Mouse (Mus musculus) ovary, adult 18-20 months (tissue): ENCODE data around the gene Tfb2m.

ENCODE experiments used
- DNase-seq: peaks from one replicate; pipeline ENCODE4 v3.0.0; 2022; ENCODE audit warnings: low spot score, mixed read lengths

The Tfb2m gene

DNA sequence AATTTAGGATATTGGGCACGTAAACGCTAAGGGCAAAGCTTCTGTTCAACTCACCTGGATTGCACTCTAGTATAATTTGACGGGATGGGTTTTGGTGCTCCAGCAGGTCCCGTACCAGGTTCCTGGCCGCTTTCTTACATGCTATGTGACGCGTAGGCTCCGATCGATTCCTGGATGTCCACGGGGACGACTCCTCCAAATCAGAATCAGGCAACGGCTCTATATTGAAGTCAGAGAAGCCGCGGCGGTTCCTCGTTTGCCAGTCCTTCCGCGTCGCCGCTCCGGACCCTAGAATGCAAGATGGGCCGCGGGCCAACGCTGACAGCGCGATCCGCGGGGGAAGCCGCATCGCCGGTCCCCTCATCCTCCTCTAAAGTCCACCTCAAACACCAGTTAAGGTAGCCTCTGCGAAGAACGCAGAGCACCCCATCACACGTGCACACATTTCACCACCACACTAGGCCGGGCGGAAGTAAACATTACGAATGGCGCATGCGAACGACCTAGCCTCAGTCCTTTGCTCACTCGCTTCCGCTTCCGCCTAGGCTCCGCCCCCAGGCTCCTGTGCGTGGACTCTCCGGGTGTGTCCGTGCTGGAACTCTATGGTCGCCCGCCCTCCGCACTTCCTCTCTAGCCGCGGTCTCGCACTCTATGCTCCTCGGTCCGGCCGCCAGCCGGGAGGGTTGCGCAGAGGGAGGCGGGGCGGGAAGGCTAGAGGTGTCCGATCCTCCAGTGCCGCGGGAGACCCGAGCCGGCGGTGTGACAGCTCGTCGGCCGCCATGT lies at the start of gene Tfb2m, which contains the start of gene Cnst:
Gene Tfb2m (minus strand): TSS at position 500 of the 783 bp plus-strand sequence.
Gene Cnst (plus strand): TSS at position 603 of the 783 bp plus-strand sequence.
- peak; percentile 98 for DNase-seq

DNA sequence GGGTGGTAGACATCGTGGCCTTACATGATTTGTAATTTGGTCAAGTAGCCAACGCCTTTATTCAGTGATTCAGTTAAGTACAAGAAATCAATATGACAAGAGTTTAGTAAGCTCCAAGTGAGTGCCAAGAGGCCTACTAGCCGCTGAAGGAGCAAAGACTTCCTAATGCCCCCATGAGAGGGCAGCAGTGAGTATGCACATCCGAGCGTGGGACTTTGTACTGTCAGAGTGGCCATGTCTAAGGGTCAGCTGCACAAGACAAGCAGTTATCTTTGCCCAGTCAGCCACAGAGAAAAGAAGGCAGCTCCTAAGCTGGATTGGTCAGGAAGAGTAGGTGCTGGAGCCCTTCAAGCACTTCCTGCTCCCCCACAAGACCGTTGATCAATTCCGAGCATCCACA lies 46.9 kb upstream of the Tfb2m start:
- no peak for DNase-seq

DNA sequence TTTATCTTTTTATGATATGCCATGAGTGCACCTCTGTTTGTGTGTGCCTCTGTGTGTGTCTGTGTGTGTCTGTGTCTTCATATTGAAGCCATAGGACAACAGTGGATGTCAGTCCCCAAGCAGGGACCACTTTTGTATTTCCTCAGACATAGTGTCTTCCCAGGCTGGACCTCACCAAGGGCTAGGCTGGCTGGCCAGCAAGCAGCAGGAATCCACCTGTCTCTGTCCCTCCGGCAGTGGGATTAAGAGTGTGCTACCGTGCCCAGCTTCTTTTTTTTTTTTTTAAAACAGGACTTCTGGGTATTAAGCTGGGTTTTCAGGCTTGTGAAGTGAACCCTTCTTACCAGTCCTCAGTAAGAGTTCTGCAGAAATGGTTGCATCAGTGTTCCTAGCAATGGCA lies 46.1 kb upstream of the Tfb2m start:
- no peak for DNase-seq

DNA sequence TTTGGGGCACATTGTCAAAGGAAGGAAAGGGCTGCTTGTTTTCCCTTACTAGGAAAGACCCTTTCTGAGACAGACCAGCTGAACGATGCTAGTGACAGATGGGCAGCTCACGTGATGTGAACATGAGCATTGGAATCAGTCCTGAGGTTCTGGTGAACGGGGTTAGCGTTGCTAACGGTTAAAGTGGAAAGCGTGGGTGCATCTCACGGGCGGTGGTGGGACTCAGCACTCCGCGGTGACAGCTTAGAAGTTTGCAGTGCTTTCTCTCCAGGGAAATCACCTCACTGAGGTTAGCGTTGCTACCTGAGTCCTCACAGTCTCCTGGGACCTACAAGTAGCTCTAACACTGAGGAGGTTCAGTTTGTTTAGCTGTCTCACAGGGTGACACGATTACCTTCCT lies 45.6 kb upstream of the Tfb2m start:
- DNase-seq = no peak

DNA sequence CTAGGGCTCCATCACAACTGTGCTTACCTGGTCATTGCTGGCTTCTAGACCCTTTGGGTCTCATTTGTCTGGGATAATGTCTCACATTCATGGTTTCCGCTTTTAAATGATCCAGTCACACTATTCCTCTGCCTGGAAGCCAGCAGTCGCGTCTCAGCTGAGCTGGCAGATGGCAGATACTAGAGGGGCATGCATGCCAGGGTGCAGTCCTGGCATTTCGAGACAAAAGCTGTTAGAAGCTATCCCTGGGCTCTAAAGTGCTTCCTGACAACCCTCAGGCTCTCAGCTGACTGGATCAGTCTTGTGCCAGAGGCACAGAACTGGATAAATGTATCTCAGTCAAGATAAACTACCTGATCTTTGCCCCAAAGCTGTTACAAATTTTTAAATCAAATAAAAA lies 42.2 kb upstream of the Tfb2m start:
- DNase-seq = no peak

DNA sequence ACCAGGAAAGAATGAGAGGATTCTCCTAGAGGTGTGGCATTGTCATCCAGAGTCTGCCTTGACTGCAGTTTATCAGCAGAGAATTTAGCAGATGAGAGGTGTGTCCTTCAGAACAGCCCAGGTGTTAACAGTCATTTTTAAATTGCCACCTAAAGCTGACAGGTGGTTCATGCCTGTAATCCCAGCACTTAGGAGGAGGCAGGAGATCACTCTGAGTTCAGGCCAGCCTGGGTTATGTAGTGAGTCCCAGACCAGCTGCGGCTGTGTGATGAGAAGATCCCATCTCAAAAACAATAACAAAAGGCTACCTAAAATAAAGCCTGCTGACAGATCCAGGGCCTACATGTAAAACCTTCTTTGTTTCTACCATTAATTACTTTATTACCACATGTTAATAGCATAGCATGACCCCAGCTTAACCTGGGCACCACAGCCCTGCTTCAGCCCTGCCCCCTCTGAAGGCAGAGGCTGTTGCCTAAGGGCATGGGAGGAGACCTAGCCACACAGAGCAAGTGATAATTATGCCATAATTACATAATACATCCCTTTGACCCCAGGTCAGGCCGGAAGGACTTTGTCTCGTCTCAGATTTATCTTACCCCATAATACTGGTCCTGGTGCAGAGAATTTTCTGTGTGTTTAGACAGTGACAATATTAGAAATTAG lies 40.5 kb upstream of the Tfb2m start:
- DNase-seq = no peak

DNA sequence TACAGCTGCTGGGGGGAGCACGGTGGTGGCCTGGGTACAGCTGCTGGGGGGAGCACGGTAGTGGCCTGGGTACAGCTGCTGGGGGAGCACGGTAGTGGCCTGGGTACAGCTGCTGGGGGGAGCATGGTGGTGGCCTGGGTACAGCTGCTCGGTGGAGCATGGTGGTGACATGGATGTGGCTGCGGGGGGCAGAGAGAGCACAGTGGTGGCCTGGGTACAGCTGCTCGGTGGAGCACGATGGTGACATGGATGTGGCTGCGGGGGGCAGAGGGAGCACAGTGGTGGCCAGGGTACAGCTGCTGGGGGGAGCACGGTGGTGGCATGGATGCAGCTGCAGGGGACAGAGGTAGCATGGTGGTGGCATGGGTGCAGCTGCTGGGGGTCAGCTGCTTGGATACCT lies 39.6 kb upstream of the Tfb2m start:
- no peak for DNase-seq

DNA sequence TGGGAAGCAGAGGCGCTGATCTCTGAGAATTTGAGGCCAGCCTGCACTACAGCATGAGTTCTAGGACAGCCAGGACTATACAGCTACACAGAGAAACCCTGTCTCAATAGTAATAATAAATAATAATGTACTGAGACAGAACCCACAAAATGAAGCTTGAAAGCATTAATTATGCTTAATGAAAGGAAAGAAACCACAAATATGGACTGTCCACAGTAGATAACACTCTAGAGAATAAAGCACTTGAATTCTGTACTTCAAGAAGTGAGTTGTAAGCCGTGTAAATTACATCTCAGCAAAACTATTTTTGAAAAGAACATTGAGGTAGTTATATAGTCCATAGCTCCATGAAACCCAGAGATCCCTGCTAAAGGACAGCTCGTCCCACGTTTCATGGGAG lies 38.2 kb upstream of the Tfb2m start:
- DNase-seq = no peak

DNA sequence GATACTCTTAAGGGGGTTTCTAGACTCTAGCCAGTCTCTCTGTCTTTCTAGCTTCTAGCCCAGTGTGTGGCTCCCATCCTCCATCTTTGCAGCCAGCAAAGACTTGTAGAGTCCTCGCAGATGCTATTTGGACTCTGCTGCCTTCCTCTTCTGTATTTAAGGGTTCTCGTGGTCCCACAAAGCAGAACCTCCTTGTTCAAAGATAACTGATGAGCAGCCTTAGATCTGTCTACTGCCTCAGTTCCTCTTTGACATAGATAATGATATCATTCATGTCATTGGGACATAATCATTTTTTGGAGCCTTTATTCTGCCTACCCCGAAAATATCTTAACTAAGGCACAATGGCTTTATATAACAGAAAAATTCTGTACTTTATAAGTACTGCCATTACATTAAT lies 37.0 kb upstream of the Tfb2m start:
- no peak for DNase-seq

DNA sequence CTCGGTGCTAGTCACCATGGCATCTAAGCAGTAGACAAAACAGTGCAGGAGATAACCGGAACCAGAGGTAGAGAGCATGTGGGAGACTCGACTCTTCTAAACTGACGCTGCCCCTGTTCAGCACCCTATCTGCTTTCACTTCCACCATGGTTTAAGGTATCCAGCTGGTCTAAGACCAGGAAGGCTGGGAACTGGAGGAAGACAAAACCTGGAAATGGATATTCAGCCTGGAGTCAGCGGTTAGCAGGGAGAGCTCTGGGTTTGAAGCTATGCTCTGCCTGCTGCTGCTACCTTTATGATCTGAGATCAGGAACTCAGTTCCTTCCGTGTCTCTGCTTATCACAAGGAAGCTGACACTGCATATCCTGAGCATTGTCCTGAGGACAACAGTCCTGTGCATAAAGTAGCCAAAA lies 36.0 kb upstream of the Tfb2m start:
- DNase-seq = no peak

DNA sequence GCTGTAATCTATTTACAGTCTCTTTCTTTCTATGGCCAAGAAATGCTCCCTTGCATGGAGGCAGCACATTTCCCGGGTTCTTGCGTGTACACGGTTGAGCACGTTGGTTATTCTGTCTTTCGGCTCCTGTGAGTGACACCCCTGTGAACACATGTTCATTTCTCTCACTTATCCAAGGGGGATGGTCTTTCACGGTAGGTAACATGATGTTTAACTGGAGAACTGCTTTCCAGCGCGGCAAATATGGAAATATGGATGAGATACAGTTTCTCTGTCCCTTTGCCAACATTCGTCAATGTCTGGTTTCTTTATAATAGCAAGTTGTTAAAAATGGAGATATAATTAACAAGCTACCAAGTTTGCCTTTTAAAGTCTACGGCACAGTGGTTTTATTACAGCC lies 35.4 kb upstream of the Tfb2m start:
- no peak for DNase-seq

DNA sequence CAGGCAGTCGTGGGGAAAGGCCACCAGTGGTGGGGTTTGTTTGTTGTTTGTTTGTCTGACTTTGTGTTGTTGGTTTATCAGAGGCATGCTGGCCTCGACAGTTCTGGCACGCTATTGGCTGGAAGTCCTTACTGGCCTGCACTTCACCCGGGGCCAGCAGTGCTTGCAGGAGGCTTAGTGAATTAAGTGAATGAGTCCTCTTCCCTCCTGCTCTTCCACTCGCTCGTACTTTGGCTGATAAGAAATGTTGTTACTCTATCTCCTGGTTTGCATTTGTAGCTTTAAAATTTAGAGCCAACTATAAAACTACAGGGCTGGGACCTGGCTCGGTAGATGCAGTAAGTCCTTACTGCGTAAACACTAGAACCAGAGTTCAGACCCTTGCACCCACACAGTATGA lies 34.1 kb upstream of the Tfb2m start:
- no peak for DNase-seq

DNA sequence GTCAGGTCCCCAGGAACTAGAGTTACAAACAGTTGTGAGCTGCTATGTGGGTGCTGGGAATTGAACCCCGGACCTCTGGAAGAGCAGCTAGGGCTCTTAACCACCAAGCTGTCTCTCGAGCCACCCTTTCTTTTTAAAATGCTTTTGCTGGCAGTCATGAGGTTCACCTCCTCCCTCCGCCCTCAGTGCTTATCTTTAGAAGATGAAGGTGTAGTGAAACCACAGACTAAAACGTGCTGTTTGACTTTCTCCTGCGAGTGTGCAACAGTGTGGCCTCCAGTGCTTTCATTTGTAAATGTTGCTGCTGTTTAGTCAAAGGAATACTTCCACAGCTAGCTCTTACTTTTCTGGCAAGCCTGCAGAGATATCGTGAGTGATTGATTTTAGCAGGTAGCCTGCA lies 32.6 kb upstream of the Tfb2m start:
- no peak for DNase-seq

DNA sequence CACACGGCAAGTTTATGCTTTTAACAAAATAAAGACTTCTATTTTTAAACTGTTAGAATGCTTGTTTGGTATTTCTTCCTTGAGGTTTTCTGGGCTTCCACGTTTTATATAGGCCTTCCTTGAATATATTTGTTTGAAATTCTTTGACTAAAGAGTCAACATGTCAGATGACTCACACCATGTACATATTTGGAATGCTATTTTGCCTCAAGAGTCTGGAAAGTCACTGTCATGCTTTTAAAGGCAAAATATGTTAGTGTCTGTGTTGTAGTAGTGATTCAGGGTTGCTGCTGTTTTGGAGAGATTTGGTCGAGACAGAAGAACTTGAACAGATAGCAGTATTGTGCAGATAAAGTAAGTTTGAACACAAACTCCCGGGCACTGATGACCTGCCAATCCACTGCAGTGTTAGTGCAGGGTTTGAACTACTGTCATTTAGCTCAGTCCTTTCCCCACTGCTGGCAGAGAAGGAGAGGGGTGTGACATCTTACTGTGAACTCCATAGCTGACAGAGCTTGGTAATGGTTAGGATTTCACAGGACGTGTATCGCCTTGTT lies 27.7 kb upstream of the Tfb2m start:
- no peak for DNase-seq

DNA sequence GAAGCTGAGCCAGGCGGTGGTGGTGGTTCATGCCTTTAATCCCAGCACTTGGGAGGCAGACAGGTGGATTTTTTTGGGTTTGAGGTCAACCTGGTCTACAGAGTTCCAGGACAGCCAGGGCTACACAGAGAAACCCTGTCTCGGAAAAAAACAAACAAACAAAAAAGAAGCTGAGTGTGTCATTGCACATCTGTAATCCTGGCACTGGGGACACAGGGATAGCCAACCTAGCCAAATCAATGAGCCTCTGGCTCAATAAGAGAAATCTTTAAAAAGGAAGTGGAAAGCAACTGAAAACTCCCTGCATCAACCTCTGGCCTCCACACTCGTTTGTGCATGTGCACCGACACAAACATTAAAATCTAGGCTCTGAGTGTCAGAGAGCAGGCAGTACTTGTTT lies 25.6 kb upstream of the Tfb2m start:
- DNase-seq = no peak

DNA sequence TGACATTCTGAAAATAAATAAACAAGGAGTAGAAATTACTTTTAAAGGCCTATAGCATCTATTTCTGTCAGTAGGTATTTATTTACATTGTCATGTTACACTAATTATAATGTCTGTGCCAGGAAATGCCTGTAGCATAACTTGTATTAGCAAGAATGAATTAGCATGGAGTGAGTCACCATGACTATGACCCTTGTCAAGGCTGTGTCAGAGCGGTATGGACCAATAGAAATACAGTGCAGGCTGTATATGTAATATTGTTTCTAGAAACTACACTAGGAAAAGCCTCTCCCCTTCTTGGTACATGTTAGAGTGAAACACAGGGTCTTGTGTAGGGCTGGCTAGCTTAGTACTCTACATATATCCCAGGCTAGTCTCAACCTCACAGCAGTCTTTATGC lies 24.4 kb upstream of the Tfb2m start:
- DNase-seq = no peak

DNA sequence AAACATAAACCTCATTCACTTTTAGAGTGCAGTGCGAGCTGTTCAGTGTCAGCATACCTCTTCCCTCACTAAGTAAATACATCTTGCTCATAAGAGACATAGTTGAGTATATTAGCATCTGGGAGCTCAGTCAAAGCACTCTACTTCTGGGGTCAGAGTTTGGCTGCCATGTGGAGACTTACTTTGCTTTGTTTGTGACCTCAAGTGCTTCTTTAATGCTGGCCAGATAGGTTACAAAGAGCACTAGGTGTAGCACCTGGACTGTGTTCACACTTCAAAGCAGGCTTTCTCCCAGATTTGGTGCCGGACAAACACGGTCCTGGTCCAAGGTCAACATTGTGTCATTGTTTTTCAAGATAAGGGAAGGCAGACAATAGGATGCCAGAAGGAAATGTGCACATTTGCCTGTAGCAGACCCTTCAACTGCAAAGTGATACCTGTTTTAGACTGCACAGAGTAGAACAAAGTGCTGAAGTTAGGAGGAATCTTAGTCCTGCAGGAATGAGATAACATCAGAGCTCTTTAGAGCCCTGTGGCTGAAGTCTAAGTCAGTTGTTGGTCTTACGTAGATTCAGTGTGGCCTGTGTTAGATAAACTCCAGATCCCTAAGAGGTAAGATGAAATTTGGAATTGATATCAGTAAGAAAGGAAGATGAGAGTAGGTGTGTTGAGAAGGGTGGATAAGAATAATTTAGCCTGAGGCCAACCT lies 22.8 kb upstream of the Tfb2m start:
- DNase-seq = no peak

DNA sequence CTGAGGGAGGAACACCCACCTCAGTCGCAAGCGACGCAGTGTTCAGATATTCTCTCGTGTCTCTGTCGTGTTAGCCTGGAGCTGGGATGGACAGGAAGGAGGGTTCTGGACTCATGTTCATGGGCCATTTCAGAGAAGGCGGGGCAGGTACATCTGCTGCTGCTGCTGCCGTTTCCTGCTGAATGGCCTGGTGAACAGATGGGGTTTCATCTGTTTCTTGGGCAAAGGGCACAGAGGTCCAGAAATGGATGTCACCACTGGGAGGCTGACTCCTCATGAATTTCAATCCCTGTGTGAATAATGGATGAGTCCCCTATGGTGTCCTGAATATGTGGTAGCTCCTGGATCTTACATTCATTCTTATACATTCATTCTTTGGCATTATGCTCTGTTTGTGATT lies 21.5 kb upstream of the Tfb2m start:
- no peak for DNase-seq

DNA sequence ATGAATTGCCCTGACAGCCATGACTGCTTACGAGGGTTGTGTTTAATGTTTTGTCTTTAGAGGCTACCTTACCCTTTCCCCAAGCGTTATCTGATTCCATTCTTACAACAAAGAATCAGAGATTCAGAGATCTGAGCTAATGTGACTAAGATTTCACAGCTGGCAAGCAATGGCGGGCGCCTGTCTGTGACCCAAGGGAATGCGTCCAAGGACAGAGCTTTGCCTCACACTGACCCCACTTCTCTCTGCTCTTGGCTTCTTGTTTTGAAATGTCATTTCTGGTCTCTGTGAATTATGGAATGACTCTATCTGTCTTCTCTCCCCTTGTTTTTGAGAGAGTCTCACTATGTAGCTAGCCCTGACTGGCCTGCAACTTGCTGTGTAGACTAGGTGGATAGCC lies 17.9 kb upstream of the Tfb2m start:
- no peak for DNase-seq

DNA sequence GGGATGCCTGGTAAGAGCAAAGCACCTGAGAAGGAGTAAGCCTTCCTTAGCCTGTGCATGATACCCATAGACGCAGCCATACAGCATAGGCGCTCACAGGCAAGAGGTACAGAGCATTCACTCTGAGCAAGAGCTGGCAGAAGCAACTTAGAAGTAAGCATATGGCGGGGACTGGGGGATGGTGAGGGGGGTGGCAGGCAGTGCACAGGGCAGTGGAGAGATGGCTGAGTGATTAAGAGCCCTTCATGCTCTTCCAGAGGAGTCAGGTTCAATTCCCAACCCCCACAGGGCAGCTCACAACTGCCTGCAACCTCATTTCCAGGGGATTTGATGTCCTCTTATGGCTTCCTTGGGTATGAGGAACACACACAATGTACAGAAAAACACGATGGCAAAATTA lies 17.1 kb upstream of the Tfb2m start:
- DNase-seq = no peak

DNA sequence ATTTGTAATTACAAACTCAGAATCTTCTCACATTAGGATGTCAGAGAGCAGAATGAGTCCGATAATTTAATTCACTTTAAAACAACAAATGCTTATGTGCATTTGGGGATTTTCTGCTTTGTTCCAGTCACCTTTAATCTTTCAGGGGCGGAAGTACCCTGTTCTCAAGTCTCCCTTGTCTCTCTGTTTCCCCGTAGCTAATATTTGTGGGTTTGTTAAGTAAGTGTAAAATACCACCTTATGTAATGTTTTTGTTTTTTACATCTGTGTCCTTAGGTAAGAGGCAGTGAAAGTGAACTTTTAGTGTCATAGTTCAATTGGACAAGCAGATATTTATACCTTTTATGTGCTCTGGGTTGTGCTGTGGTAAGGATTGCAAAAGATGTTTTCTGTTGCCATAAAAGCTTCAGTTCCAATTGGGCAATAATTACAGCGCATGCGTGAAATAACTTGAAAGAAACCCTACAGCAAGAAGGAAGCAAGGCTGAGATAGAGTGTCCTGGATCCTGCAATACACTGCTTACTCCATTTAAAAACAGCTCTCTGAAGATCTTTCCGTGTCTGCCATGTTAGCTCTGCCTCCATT lies 14.9 kb upstream of the Tfb2m start:
- DNase-seq = no peak

DNA sequence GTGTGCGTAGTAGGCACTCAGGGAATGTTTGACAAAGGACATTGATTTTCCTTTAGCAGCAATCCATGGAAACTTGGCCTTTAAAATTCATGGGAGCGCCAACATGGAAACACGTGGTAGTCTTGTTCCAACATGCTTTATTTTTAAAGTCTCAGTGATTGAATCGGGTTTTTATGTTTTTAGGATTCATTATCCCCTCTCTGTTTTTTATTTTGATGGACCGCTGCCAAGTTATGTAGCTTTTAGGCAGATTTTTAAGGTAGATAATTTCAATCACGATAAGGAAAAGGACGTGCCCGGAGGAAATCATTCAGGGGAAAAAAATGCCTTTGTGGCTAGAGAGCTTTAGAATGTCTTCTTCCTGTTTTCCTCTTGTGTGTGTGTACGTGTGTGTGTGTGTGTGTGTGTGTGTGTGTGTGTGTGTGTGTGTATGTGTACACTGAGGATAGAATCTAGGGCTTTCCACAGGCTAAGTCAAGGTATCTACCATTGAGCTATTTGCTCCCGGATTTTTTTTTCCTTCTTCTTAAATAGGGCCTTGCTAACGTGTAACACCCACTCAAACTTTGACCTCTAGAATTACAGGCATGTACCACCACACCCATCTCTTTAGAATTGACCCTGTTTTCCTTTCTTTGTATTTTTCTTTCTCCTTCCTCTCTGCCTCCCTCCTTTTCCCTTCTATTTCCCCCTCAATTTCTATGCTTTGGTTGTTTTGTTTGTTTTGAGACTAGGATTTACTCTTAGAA lies 13.6 kb upstream of the Tfb2m start:
- no peak for DNase-seq
